Mouse (Mus musculus): Measurements from ENCODE around the gene Taok3. TPM values are rescaled to one million over a fixed set of nuclear protein-coding genes. Genes with fewer than 3 reads are reported as not detected.

Gene Taok3
- polyA plus RNA-seq, 1 experiment = 7.7 TPM

DNA sequence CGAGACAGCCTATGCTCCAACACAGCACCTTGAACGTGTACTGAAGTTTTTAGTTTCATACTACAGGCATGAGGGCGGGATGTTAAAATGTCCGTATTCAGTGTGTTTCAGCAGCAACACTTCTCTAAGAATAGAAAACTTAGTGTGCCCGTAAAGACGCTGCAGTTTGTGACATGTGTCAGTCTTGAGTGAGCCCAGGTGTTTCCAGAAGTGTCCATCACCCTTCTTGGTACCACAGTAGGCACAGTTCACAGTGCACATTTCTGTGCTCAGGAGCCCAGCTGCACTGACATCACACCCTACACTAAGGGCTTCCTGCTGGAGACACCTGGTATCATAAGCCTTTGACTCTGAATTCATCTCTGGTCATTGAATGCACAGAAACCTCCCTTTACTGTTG is 58.6 kb downstream of the Taok3 start:
- Histone ChIP-seq H3K4me3 (no peak overlapping the region), H3K4me2 (ENCODE audit: low read depth) (no peak overlapping the region), H3K27me3 (ENCODE audit: control insufficient read depth, insufficient read depth, insufficient read length) (no peaks in the 10 kb centered on the region), H3ac (ENCODE audit: control insufficient read depth, insufficient read length) (no peak overlapping the region), H3K36me3 (ENCODE audit: control insufficient read depth, insufficient read depth) (no peaks in the 10 kb centered on the region), H3K79me2 (ENCODE audit: control insufficient read depth, insufficient read depth) (no peaks in the 10 kb centered on the region)
- no peak for TF ChIP-seq TCF3 (IDR thresholded peaks at IDR 0.05; ENCODE audit: insufficient read length, low read depth)
- no peak for TF ChIP-seq USF1 (IDR thresholded peaks at IDR 0.05; ENCODE audit: low read depth)
- TF ChIP-seq MAX (IDR thresholded peaks at IDR 0.05; ENCODE audit: low read depth) = no peak
- TF ChIP-seq POLR2AphosphoS2 (IDR thresholded peaks at IDR 0.05; ENCODE audit: insufficient read length, low read depth) = no peak
- TF ChIP-seq MYOD1 (IDR thresholded peaks at IDR 0.05; ENCODE audit: control insufficient read depth in 1 of 3, insufficient read length in 2 of 3, low read depth in 2 of 3) = no peak
- TF ChIP-seq REST (IDR thresholded peaks at IDR 0.05; ENCODE audit: insufficient read depth, insufficient read length) = no peak
- no peak for TF ChIP-seq CEBPB (IDR thresholded peaks at IDR 0.05; ENCODE audit: insufficient read depth, poor library complexity, severe bottlenecking)
- no peak for TF ChIP-seq SRF (IDR thresholded peaks at IDR 0.05; ENCODE audit: control insufficient read depth, insufficient read length, low read depth)
- TF ChIP-seq E2F4 (IDR thresholded peaks at IDR 0.05; ENCODE audit: insufficient read depth) = no peak
- TF ChIP-seq TCF12 (IDR thresholded peaks at IDR 0.05; ENCODE audit: insufficient read depth, poor library complexity, severe bottlenecking) = no peak
- TF ChIP-seq MYOG (IDR thresholded peaks at IDR 0.05; ENCODE audit: control insufficient read depth in 1 of 3, insufficient read depth in 1 of 3, insufficient read length in 2 of 3, low read depth in 2 of 3) = no peak
- no peak for TF ChIP-seq POLR2A (IDR thresholded peaks at IDR 0.05; ENCODE audit: insufficient read length, low read depth)

GRCm38 (mm10) chr5:117181921-117182320 is 62.0 kb downstream of the Taok3 start:
- TF ChIP-seq CEBPB (IDR thresholded peaks at IDR 0.05; ENCODE audit: insufficient read depth, poor library complexity, severe bottlenecking) (no peak), POLR2AphosphoS2 (IDR thresholded peaks at IDR 0.05; ENCODE audit: insufficient read length, low read depth) (no peak), MYOG (IDR thresholded peaks at IDR 0.05; ENCODE audit: control insufficient read depth in 1 of 3, insufficient read depth in 1 of 3, insufficient read length in 2 of 3, low read depth in 2 of 3) (no peak), MAX (IDR thresholded peaks at IDR 0.05; ENCODE audit: low read depth) (no peak)
- no peaks in the 10 kb centered on the region for H3K27me3 ChIP-seq (ENCODE audit: control insufficient read depth, insufficient read depth, insufficient read length)

GRCm38 (mm10) chr5:117182411-117182810 is 62.5 kb downstream of the Taok3 start:
- Histone ChIP-seq H3K36me3 (ENCODE audit: control insufficient read depth, insufficient read depth) (peaks cover 9% of the 10 kb centered on the region), H3K79me2 (ENCODE audit: control insufficient read depth, insufficient read depth) (no peaks in the 10 kb centered on the region), H3ac (ENCODE audit: control insufficient read depth, insufficient read length) (no peak overlapping the region), H3K27me3 (ENCODE audit: control insufficient read depth, insufficient read depth, insufficient read length) (no peaks in the 10 kb centered on the region), H3K4me3 (no peak overlapping the region), H3K4me2 (ENCODE audit: low read depth) (no peak overlapping the region)
- no peak for TF ChIP-seq POLR2A (IDR thresholded peaks at IDR 0.05; ENCODE audit: insufficient read length, low read depth)
- TF ChIP-seq REST (IDR thresholded peaks at IDR 0.05; ENCODE audit: insufficient read depth, insufficient read length) = no peak
- peak in 1 of 3 experiments; percentile 58 for TF ChIP-seq MYOD1 (IDR thresholded peaks at IDR 0.05; ENCODE audit: control insufficient read depth in 1 of 3, insufficient read length in 2 of 3, low read depth in 2 of 3)
- peak; percentile 50 for TF ChIP-seq USF1 (IDR thresholded peaks at IDR 0.05; ENCODE audit: low read depth)

More at GRCm38 (mm10) chr5:117181921-117182320, 62.0 kb downstream of the Taok3 start:
- H3K79me2 ChIP-seq (ENCODE audit: control insufficient read depth, insufficient read depth) = no peaks in the 10 kb centered on the region
- H3K4me3 ChIP-seq = no peak overlapping the region
- no peak overlapping the region for H3ac ChIP-seq (ENCODE audit: control insufficient read depth, insufficient read length)
- H3K36me3 ChIP-seq (ENCODE audit: control insufficient read depth, insufficient read depth) = peaks cover 9% of the 10 kb centered on the region
- no peak overlapping the region for H3K4me2 ChIP-seq (ENCODE audit: low read depth)

- TF ChIP-seq USF1 (IDR thresholded peaks at IDR 0.05; ENCODE audit: low read depth) (no peak), MYOG (IDR thresholded peaks at IDR 0.05; ENCODE audit: control insufficient read depth in 1 of 3, insufficient read depth in 1 of 3, insufficient read length in 2 of 3, low read depth in 2 of 3) (no peak), TCF3 (IDR thresholded peaks at IDR 0.05; ENCODE audit: insufficient read length, low read depth) (no peak), MAX (IDR thresholded peaks at IDR 0.05; ENCODE audit: low read depth) (no peak), SRF (IDR thresholded peaks at IDR 0.05; ENCODE audit: control insufficient read depth, insufficient read length, low read depth) (no peak), E2F4 (IDR thresholded peaks at IDR 0.05; ENCODE audit: insufficient read depth) (no peak), MYOD1 (IDR thresholded peaks at IDR 0.05; ENCODE audit: control insufficient read depth in 1 of 3, insufficient read length in 2 of 3, low read depth in 2 of 3) (no peak), TCF12 (IDR thresholded peaks at IDR 0.05; ENCODE audit: insufficient read depth, poor library complexity, severe bottlenecking) (no peak), POLR2AphosphoS2 (IDR thresholded peaks at IDR 0.05; ENCODE audit: insufficient read length, low read depth) (no peak), CEBPB (IDR thresholded peaks at IDR 0.05; ENCODE audit: insufficient read depth, poor library complexity, severe bottlenecking) (no peak), POLR2A (IDR thresholded peaks at IDR 0.05; ENCODE audit: insufficient read length, low read depth) (no peak), REST (IDR thresholded peaks at IDR 0.05; ENCODE audit: insufficient read depth, insufficient read length) (no peak)
- Histone ChIP-seq H3K36me3 (ENCODE audit: control insufficient read depth, insufficient read depth) (peaks cover 9% of the 10 kb centered on the region), H3ac (ENCODE audit: control insufficient read depth, insufficient read length) (no peak overlapping the region), H3K4me3 (no peak overlapping the region), H3K79me2 (ENCODE audit: control insufficient read depth, insufficient read depth) (no peaks in the 10 kb centered on the region), H3K27me3 (ENCODE audit: control insufficient read depth, insufficient read depth, insufficient read length) (no peaks in the 10 kb centered on the region), H3K4me2 (ENCODE audit: low read depth) (no peak overlapping the region)
Observed at GRCm38 (mm10) chr5:117184832-117185231, 64.9 kb downstream of the Taok3 start.

DNA sequence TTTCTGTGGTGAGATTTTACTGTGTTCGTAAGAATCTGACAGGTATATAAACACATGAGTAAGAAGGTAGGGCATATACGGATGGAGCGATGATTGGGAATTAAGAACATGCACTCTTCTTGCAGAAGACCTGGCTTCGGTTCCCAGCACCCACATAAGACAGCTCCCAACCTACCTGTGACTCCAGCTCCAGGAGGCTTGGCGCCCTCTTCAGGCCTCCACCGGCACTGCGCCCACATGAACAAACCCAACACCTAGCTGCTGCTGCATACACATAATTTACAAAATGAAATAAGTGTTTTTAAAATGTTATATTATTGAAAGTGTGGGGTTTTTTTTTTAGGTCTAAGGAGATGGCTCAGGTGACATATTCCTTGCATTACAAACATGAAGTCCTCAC is 65.7 kb downstream of the Taok3 start:
- TF ChIP-seq REST (IDR thresholded peaks at IDR 0.05; ENCODE audit: insufficient read depth, insufficient read length) (no peak), MYOG (IDR thresholded peaks at IDR 0.05; ENCODE audit: control insufficient read depth in 1 of 3, insufficient read depth in 1 of 3, insufficient read length in 2 of 3, low read depth in 2 of 3) (no peak), POLR2AphosphoS2 (IDR thresholded peaks at IDR 0.05; ENCODE audit: insufficient read length, low read depth) (no peak), E2F4 (IDR thresholded peaks at IDR 0.05; ENCODE audit: insufficient read depth) (no peak)
- Histone ChIP-seq H3K79me2 (ENCODE audit: control insufficient read depth, insufficient read depth) (no peaks in the 10 kb centered on the region), H3K4me3 (no peak overlapping the region), H3K27me3 (ENCODE audit: control insufficient read depth, insufficient read depth, insufficient read length) (no peaks in the 10 kb centered on the region), H3K36me3 (ENCODE audit: control insufficient read depth, insufficient read depth) (peaks cover 9% of the 10 kb centered on the region), H3ac (ENCODE audit: control insufficient read depth, insufficient read length) (no peak overlapping the region), H3K4me2 (ENCODE audit: low read depth) (no peak overlapping the region)

Data from myocyte (in vitro differentiated cells).